Mouse (Mus musculus) olfactory bulb, adult 2 months (tissue): ENCODE data around the gene Pidd1. TPM values are rescaled to one million over a fixed set of nuclear protein-coding genes. Genes with fewer than 3 reads are reported as not detected.
"Not testable (repeated sequence)": the region's sequence is repeated elsewhere in the genome, so short reads cannot be mapped to it uniquely, and the experiment has no call there.

ENCODE experiments used
- H3K27ac ChIP-seq: fragments of 200-500 bp; 2 replicates; pipeline ENCODE4 v1.5.1; 2012; ENCODE audit warnings: low read depth, low read length; ENCODE audit not compliant: insufficient read depth
- H3K4me1 ChIP-seq: fragments of 200-500 bp; 2 replicates; pipeline ENCODE4 v1.6.1; 2012; ENCODE audit warnings: low read length; ENCODE audit not compliant: control insufficient read depth, insufficient read depth
- H3K4me3 ChIP-seq: fragments of 200-500 bp; 2 replicates; pipeline ENCODE4 v1.5.1; 2012; ENCODE audit warnings: mild to moderate bottlenecking, low read depth, low read length, moderate library complexity; ENCODE audit not compliant: insufficient read depth
- CTCF ChIP-seq: fragments of 200-500 bp; IDR thresholded peaks from 2 replicates; pipeline ENCODE4 v1.5.1; 2012; ENCODE audit warnings: low read depth, mild to moderate bottlenecking, low read length, moderate library complexity; ENCODE audit not compliant: insufficient read depth
- POLR2A ChIP-seq: fragments of 200-500 bp; IDR thresholded peaks from 2 replicates; pipeline ENCODE4 v1.6.1; 2012; ENCODE audit warnings: mild to moderate bottlenecking, low read depth, low read length, moderate library complexity; ENCODE audit not compliant: insufficient read depth
- WGBS: fragments of 180-500 bp; shearing (Covaris S2); methylation state at CpG from one replicate; pipeline ENCODE4 v1.1.7; 2018; 5-methylcytosine and 5-hydroxymethylcytosine counted together
- polyA plus RNA-seq: library from polyadenylated mRNA; stranded (reverse); fragments of >200 nt; gene quantifications from 2 replicates; pipeline ENCODE4 v1.2.4, GENCODE M21; 2012; ENCODE audit warnings: low replicate concordance; ENCODE audit not compliant: missing spikeins, insufficient read depth, insufficient read length

Gene Pidd1
- polyA plus RNA-seq, 1 experiment, result not detected

- peak within 1 kb of the TSS; percentile 74 for H3K27ac ChIP-seq
- under 1% methylated on average over 52 of the region's 56 CpGs for WGBS
- TF ChIP-seq CTCF, result no peak; the same call in 1 of the 2 replicates
- peak; percentile 85 for TF ChIP-seq POLR2A
- peaks cover 20% of the 10 kb centered on the region for H3K4me1 ChIP-seq
- H3K4me3 ChIP-seq, result peak within 1 kb of the TSS; percentile 94
These were observed 29.8 kb downstream of the Pidd1 start, which contains the start of gene Gatd1 for GRCm38 (mm10) chr7:141413809-141414584. TSS of gene Gatd1 (minus strand) at chr7:141414136.

GRCm38 (mm10) chr7:141413331-141413730 lies 30.5 kb downstream of the Pidd1 start:
- Histone ChIP-seq H3K27ac (peak overlapping the region; percentile 68), H3K4me3 (peak overlapping the region; percentile 94), H3K4me1 (peaks cover 21% of the 10 kb centered on the region)
- no peak for TF ChIP-seq CTCF
- no peak for TF ChIP-seq POLR2A
- WGBS, result 2% methylated on average over 16 of the region's 16 CpGs

- no peak overlapping the region for H3K4me3 ChIP-seq
- WGBS, result 88% methylated on average over 1 of the region's 1 CpGs
- peaks cover 21% of the 10 kb centered on the region for H3K4me1 ChIP-seq
- no peak for TF ChIP-seq CTCF
- no peak for TF ChIP-seq POLR2A
- no peak overlapping the region for H3K27ac ChIP-seq
These were observed 32.2 kb downstream of the Pidd1 start for GRCm38 (mm10) chr7:141411667-141412066.

- no peak overlapping the region for H3K27ac ChIP-seq
- peaks cover 21% of the 10 kb centered on the region for H3K4me1 ChIP-seq
- H3K4me3 ChIP-seq, result no peak overlapping the region
- TF ChIP-seq POLR2A (no peak), CTCF (no peak)
- 61% methylated on average over 8 of the region's 8 CpGs for WGBS
These were observed 33.2 kb downstream of the Pidd1 start for GRCm38 (mm10) chr7:141410631-141411030.

GRCm38 (mm10) chr7:141408833-141409232 lies 35.0 kb downstream of the Pidd1 start:
- Histone ChIP-seq H3K27ac (no peak overlapping the region), H3K4me1 (peaks cover 19% of the 10 kb centered on the region), H3K4me3 (no peak overlapping the region)
- TF ChIP-seq CTCF (peak; percentile 73; the same call in 1 of the 2 replicates), POLR2A (no peak)
- WGBS, result 9% methylated on average over 11 of the region's 11 CpGs

GRCm38 (mm10) chr7:141407670-141408069 lies 36.2 kb downstream of the Pidd1 start:
- H3K4me1 ChIP-seq, result peaks cover 15% of the 10 kb centered on the region
- H3K27ac ChIP-seq, H3K4me3 ChIP-seq: not testable (repeated sequence)
- 96% methylated on average over 7 of the region's 7 CpGs for WGBS

GRCm38 (mm10) chr7:141405466-141405865 lies 38.4 kb downstream of the Pidd1 start:
- 71% methylated on average over 4 of the region's 4 CpGs for WGBS
- Histone ChIP-seq H3K4me3 (no peak overlapping the region), H3K27ac (no peak overlapping the region), H3K4me1 (peaks cover 8% of the 10 kb centered on the region)
- TF ChIP-seq POLR2A (no peak), CTCF (no peak)

GRCm38 (mm10) chr7:141403305-141403704 lies 40.5 kb downstream of the Pidd1 start:
- H3K4me3 ChIP-seq, result no peak overlapping the region
- WGBS, result 34% methylated on average over 5 of the region's 5 CpGs
- H3K27ac ChIP-seq, result no peak overlapping the region
- H3K4me1 ChIP-seq, result no peaks in the 10 kb centered on the region
- 0 out of 2 replicates have a peak, but pooled peaks have one; percentile 23 for TF ChIP-seq CTCF
- TF ChIP-seq POLR2A, result no peak

GRCm38 (mm10) chr7:141395348-141395747 lies 48.5 kb downstream of the Pidd1 start:
- Histone ChIP-seq H3K4me3 (no peak overlapping the region), H3K27ac (no peak overlapping the region), H3K4me1 (peaks cover 3% of the 10 kb centered on the region; the same call in 1 of the 2 replicates)
- TF ChIP-seq CTCF (no peak), POLR2A (no peak)
- WGBS, result 79% methylated on average over 1 of the region's 1 CpGs
